Mouse (Mus musculus) neutrophil, adult 65 days (primary cell): ENCODE data around the gene Plscr2. TPM values are rescaled to one million over a fixed set of nuclear protein-coding genes. Genes with fewer than 3 reads are reported as not detected.

Source experiments
- total RNA-seq: library from RNA; stranded (reverse); gene quantifications from 2 replicates; pipeline ENCODE4 v1.2.4, GENCODE M21; 2023

Gene Plscr2
- total RNA-seq: 0.20 and 1.8 TPM in 2 replicates

GRCm38 (mm10) chr9:92275486-92276207, at the start of gene Plscr2:
Gene Plscr2 (plus strand): TSS chr9:92275602.

GRCm38 (mm10) chr9:92249447-92249852, 26.0 kb upstream of the Plscr2 start, which contains the start of gene Plscr1:
Gene Plscr1 (plus strand): TSS chr9:92249750.

DNA sequence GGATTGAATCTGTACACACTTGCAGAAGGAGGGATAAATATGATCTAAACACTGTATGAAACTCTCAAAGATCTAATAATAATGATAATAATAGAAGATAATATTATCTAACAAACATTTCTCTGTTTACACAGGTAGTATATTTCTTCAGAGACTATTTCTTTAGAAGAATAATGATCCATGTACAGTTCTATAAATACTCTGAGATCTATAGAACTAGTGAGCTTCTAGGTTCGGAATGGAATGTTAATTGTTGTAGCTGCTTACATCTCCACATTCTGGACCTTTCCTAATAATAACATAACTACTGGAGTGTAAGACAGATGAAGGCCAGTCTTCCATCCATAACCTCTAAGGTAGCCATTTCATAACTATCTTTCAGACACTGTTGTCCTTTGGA, 33.7 kb downstream of the Plscr2 start, which contains the start of gene 1700057G04Rik:
Gene 1700057G04Rik, plus strand, starts transcription at position 301 of the 400 bp plus-strand sequence.

Other genes starting within 250 kb of the Plscr2 start
- not detected in 2 replicates for gene Plscr5, start 82.7 kb upstream of the Plscr2 start, total RNA-seq
- 101 and 113 TPM in 2 replicates for gene Plscr1, start 25.9 kb upstream of the Plscr2 start, total RNA-seq
- 0.73 TPM in 1 of 2 replicates, not detected in the other for gene 1700057G04Rik, start 33.8 kb downstream of the Plscr2 start, total RNA-seq
- gene Plscr4, start 181.8 kb downstream of the Plscr2 start, total RNA-seq: 0.11 TPM in 1 of 2 replicates, not detected in the other